Mouse (Mus musculus) forebrain, embryonic 14.5 days (tissue): ENCODE measurements around the gene Iqsec1. TPM values are rescaled to one million over a fixed set of nuclear protein-coding genes. Genes with fewer than 3 reads are reported as not detected.
A peak's percentile ranks its signal among the peaks of the same experiment; 100 is the strongest.

ENCODE experiments used
- ATAC-seq: fragments of 200-750 bp; cut with Nextera tagmentation; 2 replicates; pipeline ENCODE4 v1.8.0; 2017; ENCODE audit warnings: mild to moderate bottlenecking, moderate library complexity
- DNase-seq: peaks from one replicate; pipeline ENCODE4 v3.0.0-alpha.2; 2015; ENCODE audit warnings: low spot score
- H3K27ac ChIP-seq: fragments of 300-500 bp; sonication (generic); 2 replicates; pipeline ENCODE4 v1.5.1; 2014; ENCODE audit warnings: low read depth, mild to moderate bottlenecking, control low read depth, low read length, moderate library complexity
- H3K27me3 ChIP-seq: fragments of 300-500 bp; sonication (generic); replicated peaks from 2 replicates; pipeline ENCODE4 v1.6.1; 2014; ENCODE audit warnings: low read length, control low read depth, mixed read lengths; ENCODE audit not compliant: control insufficient read depth, insufficient read depth
- H3K36me3 ChIP-seq: fragments of 300-500 bp; sonication (generic); 2 replicates; pipeline ENCODE4 v1.6.1; 2014; ENCODE audit warnings: low read length, control low read depth; ENCODE audit not compliant: control insufficient read depth, insufficient read depth
- H3K4me1 ChIP-seq: fragments of 300-500 bp; sonication (generic); 2 replicates; pipeline ENCODE4 v1.6.1; 2014; ENCODE audit warnings: antibody characterized with exemption, low read length, control low read depth; ENCODE audit not compliant: control insufficient read depth, insufficient read depth
- H3K4me2 ChIP-seq: fragments of 300-500 bp; sonication (generic); 2 replicates; pipeline ENCODE4 v1.6.1; 2014; ENCODE audit warnings: mild to moderate bottlenecking, control low read depth, low read length
- H3K4me3 ChIP-seq: fragments of 300-500 bp; sonication (generic); 2 replicates; pipeline ENCODE4 v1.5.1; 2014; ENCODE audit warnings: low read depth, low read length, control low read depth
- H3K9ac ChIP-seq: fragments of 300-500 bp; sonication (generic); 2 replicates; pipeline ENCODE4 v1.6.1; 2014; ENCODE audit warnings: mild to moderate bottlenecking, low read length, control low read depth, moderate library complexity
- H3K9me3 ChIP-seq: fragments of 300-500 bp; sonication (generic); replicated peaks from 2 replicates; pipeline ENCODE4 v1.6.1; 2016; ENCODE audit warnings: low read length, control low read depth, mixed read lengths; ENCODE audit not compliant: control insufficient read depth
- WGBS: fragments of 180-500 bp; shearing (Covaris S2); extraction: QIAGEN DNeasy Blood & Tissue Kit; methylation state at CpG from one replicate; pipeline ENCODE4 v1.1.7; 2014; 5-methylcytosine and 5-hydroxymethylcytosine counted together
- polyA plus RNA-seq: library from polyadenylated mRNA; unstranded; fragments of >200 nt; fragmentation: Nextera tagmentation; extraction: Ambion mirVana; gene quantifications from 2 replicates; pipeline ENCODE4 v1.2.1, GENCODE M21; 2014

The Iqsec1 gene
- polyA plus RNA-seq, 1 experiment from 2014 or later: 15.0 TPM

- Histone ChIP-seq H3K27me3 (no peaks in the 10 kb centered on the region), H3K27ac (no peak overlapping the region), H3K4me1 (peaks cover 5% of the 10 kb centered on the region), H3K4me3 (no peak overlapping the region), H3K36me3 (no peaks in the 10 kb centered on the region), H3K9me3 (no peaks in the 10 kb centered on the region), H3K4me2 (no peak overlapping the region), H3K9ac (no peak overlapping the region)
- DNase-seq: no peak
- ATAC-seq: 0 out of 2 replicates have a peak, but pooled peaks have one; percentile 15
These were observed 214.7 kb downstream of the Iqsec1 start for GRCm38 (mm10) chr6:90773811-90774233.

- Histone ChIP-seq H3K9me3 (no peaks in the 10 kb centered on the region), H3K4me2 (no peak overlapping the region), H3K4me3 (no peak overlapping the region), H3K27ac (no peak overlapping the region), H3K9ac (no peak overlapping the region), H3K4me1 (no peaks in the 10 kb centered on the region; the same call in 1 of the 2 replicates), H3K36me3 (no peaks in the 10 kb centered on the region), H3K27me3 (no peaks in the 10 kb centered on the region)
- DNase-seq (no peak), ATAC-seq (no peak)
- 88% methylated on average over 5 of the region's 5 CpGs for WGBS
These were observed 216.4 kb downstream of the Iqsec1 start for GRCm38 (mm10) chr6:90772120-90772519.

GRCm38 (mm10) chr6:90768526-90768925 is 220.0 kb downstream of the Iqsec1 start:
- Histone ChIP-seq H3K27me3 (no peaks in the 10 kb centered on the region), H3K4me1 (peaks cover 10% of the 10 kb centered on the region), H3K4me3 (no peak overlapping the region), H3K9me3 (no peaks in the 10 kb centered on the region), H3K27ac (no peak overlapping the region), H3K9ac (no peak overlapping the region), H3K36me3 (no peaks in the 10 kb centered on the region), H3K4me2 (no peak overlapping the region)
- no peak for ATAC-seq
- WGBS: 82% methylated on average over 2 of the region's 2 CpGs
- DNase-seq: no peak

- Histone ChIP-seq H3K9me3 (no peaks in the 10 kb centered on the region), H3K9ac (no peak overlapping the region)
- WGBS: 94% methylated on average over 1 of the region's 1 CpGs
These were observed 220.6 kb downstream of the Iqsec1 start for GRCm38 (mm10) chr6:90767874-90768273.

GRCm38 (mm10) chr6:90764753-90765152 is 223.7 kb downstream of the Iqsec1 start:
- no peak for DNase-seq

More at GRCm38 (mm10) chr6:90767874-90768273, 220.6 kb downstream of the Iqsec1 start:
- H3K36me3 ChIP-seq: no peaks in the 10 kb centered on the region
- H3K4me1 ChIP-seq: peaks cover 10% of the 10 kb centered on the region
- DNase-seq (no peak), ATAC-seq (no peak)
- no peak overlapping the region for H3K4me2 ChIP-seq
- no peak overlapping the region for H3K27ac ChIP-seq
- no peaks in the 10 kb centered on the region for H3K27me3 ChIP-seq
- H3K4me3 ChIP-seq: no peak overlapping the region

GRCm38 (mm10) chr6:90763959-90764591 is 224.4 kb downstream of the Iqsec1 start:
- 43% methylated on average over 18 of the region's 18 CpGs for WGBS
- Histone ChIP-seq H3K27ac (0 out of 2 replicates have a peak overlapping the region, but pooled peaks have one; percentile 2), H3K4me1 (peaks cover 10% of the 10 kb centered on the region), H3K9ac (0 out of 2 replicates have a peak overlapping the region, but pooled peaks have one; percentile 25), H3K4me2 (no peak overlapping the region), H3K4me3 (no peak overlapping the region), H3K9me3 (no peaks in the 10 kb centered on the region), H3K36me3 (no peaks in the 10 kb centered on the region), H3K27me3 (no peaks in the 10 kb centered on the region)
- DNase-seq: peak; percentile 53
- peak; percentile 45; the same call in 1 of the 2 replicates for ATAC-seq

More at GRCm38 (mm10) chr6:90764753-90765152, 223.7 kb downstream of the Iqsec1 start:
- ATAC-seq: 0 out of 2 replicates have a peak, but pooled peaks have one; percentile 12
- WGBS: 44% methylated on average over 2 of the region's 2 CpGs
- Histone ChIP-seq H3K4me2 (no peak overlapping the region), H3K27me3 (no peaks in the 10 kb centered on the region), H3K9ac (no peak overlapping the region), H3K27ac (0 out of 2 replicates have a peak overlapping the region, but pooled peaks have one; percentile 30), H3K9me3 (no peaks in the 10 kb centered on the region), H3K4me3 (no peak overlapping the region), H3K36me3 (no peaks in the 10 kb centered on the region), H3K4me1 (peaks cover 10% of the 10 kb centered on the region)

GRCm38 (mm10) chr6:90763295-90763694 is 225.2 kb downstream of the Iqsec1 start:
- no peak for ATAC-seq
- WGBS: 63% methylated on average over 4 of the region's 4 CpGs

GRCm38 (mm10) chr6:90762120-90762736 is 226.3 kb downstream of the Iqsec1 start:
- DNase-seq (no peak), ATAC-seq (no peak)
- no peaks in the 10 kb centered on the region for H3K9me3 ChIP-seq
- no peak overlapping the region for H3K9ac ChIP-seq
- H3K27me3 ChIP-seq: no peaks in the 10 kb centered on the region
- WGBS: 86% methylated on average over 2 of the region's 2 CpGs
- no peak overlapping the region for H3K27ac ChIP-seq
- H3K4me1 ChIP-seq: peaks cover 10% of the 10 kb centered on the region
- H3K36me3 ChIP-seq: no peaks in the 10 kb centered on the region
- H3K4me2 ChIP-seq: no peak overlapping the region
- H3K4me3 ChIP-seq: no peak overlapping the region

More at GRCm38 (mm10) chr6:90763295-90763694, 225.2 kb downstream of the Iqsec1 start:
- Histone ChIP-seq H3K4me3 (no peak overlapping the region), H3K9ac (no peak overlapping the region), H3K36me3 (no peaks in the 10 kb centered on the region), H3K9me3 (no peaks in the 10 kb centered on the region), H3K4me1 (peaks cover 10% of the 10 kb centered on the region), H3K27me3 (no peaks in the 10 kb centered on the region), H3K4me2 (no peak overlapping the region), H3K27ac (no peak overlapping the region)
- no peak for DNase-seq
